Mouse (Mus musculus): Measurements from ENCODE around the gene Cd47. TPM values are rescaled to one million over a fixed set of nuclear protein-coding genes. Genes with fewer than 3 reads are reported as not detected.

The Cd47 gene
- total and polyA plus RNA-seq, 3 experiments: 102 to 277 (median 142) TPM

- in situ Hi-C loops (cut with MboI; ENCODE audit: low pct_ligation_motif_present, low pct_unique_long_range_greater_than_20kb, low sequenced_read_pairs) (no loop called here), dilution Hi-C loops (cut with MboI; ENCODE audit: extremely low pct_ligation_motif_present, extremely low pct_unique_long_range_greater_than_20kb, low sequenced_read_pairs) (no loop called here)
- Histone ChIP-seq H3K79me2 (replicated peaks; ENCODE audit: control insufficient read depth, extremely low read depth, insufficient read depth, poor library complexity, severe bottlenecking) (no peaks in the 10 kb centered on the region), H3K27me3 (replicated peaks) (no peaks in the 10 kb centered on the region), H3K27ac (ENCODE audit: insufficient read depth, low read depth) (no peak overlapping the region), H3K4me3 (replicated peaks in 1 of 3; ENCODE audit: low read depth in 2 of 3, low read length in 2 of 3, poor library complexity in 1 of 3) (no peak overlapping the region), H3K9ac (ENCODE audit: insufficient read depth, low read depth) (no peak overlapping the region), H3K36me3 (replicated peaks in 1 of 2; ENCODE audit: control insufficient read depth in 1 of 2, insufficient read depth in 1 of 2, low read length in 1 of 2) (no peaks in the 10 kb centered on the region), H3K4me1 (ENCODE audit: control insufficient read depth in 1 of 2, insufficient read depth in 2 of 2) (peaks cover 5 to 26% of the 10 kb centered on the region in 2 experiments), H3K9me3 (replicated peaks; ENCODE audit: low read length) (no peaks in the 10 kb centered on the region), H3K4me2 (ENCODE audit: insufficient read depth, low read depth, poor library complexity, severe bottlenecking) (no peak overlapping the region)
- no peak for TF ChIP-seq MXI1 (IDR thresholded peaks at IDR 0.05; ENCODE audit: low read depth, low read length)
- TF ChIP-seq IRF4 (IDR thresholded peaks at IDR 0.05; ENCODE audit: low read depth, low read length): no peak
- no peak for TF ChIP-seq ZC3H11A (IDR thresholded peaks at IDR 0.05; ENCODE audit: low read depth, low read length)
- no peak for TF ChIP-seq BHLHE40 (IDR thresholded peaks at IDR 0.05; ENCODE audit: low read depth, low read length)
- no peak for TF ChIP-seq TBP (conservative IDR thresholded peaks at IDR 0.05; ENCODE audit: low read depth, low read length)
- TF ChIP-seq SIN3A (IDR thresholded peaks at IDR 0.05; ENCODE audit: low read length): no peak
- TF ChIP-seq NELFE (IDR thresholded peaks at IDR 0.05; ENCODE audit: low read depth, low read length): no peak
- no peak for TF ChIP-seq CHD2 (IDR thresholded peaks at IDR 0.05; ENCODE audit: low read length)
- no peak for TF ChIP-seq CTCF (conservative IDR thresholded peaks at IDR 0.05 in 1 of 2, IDR thresholded peaks at IDR 0.05 in 1 of 2; ENCODE audit: low read depth in 2 of 2, low read length in 2 of 2)
- TF ChIP-seq ETS1 (conservative IDR thresholded peaks at IDR 0.05; ENCODE audit: low read depth, low read length): no peak
- TF ChIP-seq JUN (IDR thresholded peaks at IDR 0.05; ENCODE audit: insufficient read depth, low read depth, low read length): no peak
- TF ChIP-seq JUND (conservative IDR thresholded peaks at IDR 0.05; ENCODE audit: low read depth, low read length): no peak
- no peak for TF ChIP-seq RCOR1 (conservative IDR thresholded peaks at IDR 0.05; ENCODE audit: low read depth, low read length)
- no peak for TF ChIP-seq CHD1 (IDR thresholded peaks at IDR 0.05; ENCODE audit: low read depth, low read length)
- TF ChIP-seq EP300 (IDR thresholded peaks at IDR 0.05; ENCODE audit: low read length): no peak
- no peak for TF ChIP-seq POLR2AphosphoS2 (IDR thresholded peaks at IDR 0.05; ENCODE audit: low read depth, low read length)
- TF ChIP-seq TCF12 (IDR thresholded peaks at IDR 0.05; ENCODE audit: low read depth, low read length): no peak
- TF ChIP-seq ELF1 (IDR thresholded peaks at IDR 0.05; ENCODE audit: low read depth, low read length): no peak
- TF ChIP-seq GABPA (IDR thresholded peaks at IDR 0.05; ENCODE audit: insufficient replicate concordance, low read depth, low read length): no peak
- TF ChIP-seq POLR2A (IDR thresholded peaks at IDR 0.05; ENCODE audit: low read depth, low read length): no peak
- no peak for DNase-seq (ENCODE audit: extremely low read depth)
Observed at GRCm38 (mm10) chr16:49807862-49808430, 7.6 kb downstream of the Cd47 start.

- Histone ChIP-seq H3K27ac (ENCODE audit: insufficient read depth, low read depth) (no peak overlapping the region), H3K79me2 (replicated peaks; ENCODE audit: control insufficient read depth, extremely low read depth, insufficient read depth, poor library complexity, severe bottlenecking) (no peaks in the 10 kb centered on the region), H3K27me3 (replicated peaks) (no peaks in the 10 kb centered on the region), H3K4me2 (ENCODE audit: insufficient read depth, low read depth, poor library complexity, severe bottlenecking) (peak overlapping the region; percentile 27; the same call in 1 of the 2 replicates), H3K4me3 (replicated peaks in 1 of 3; ENCODE audit: low read depth in 2 of 3, low read length in 2 of 3, poor library complexity in 1 of 3) (no peak overlapping the region), H3K9me3 (replicated peaks; ENCODE audit: low read length) (peaks cover 4% of the 10 kb centered on the region), H3K9ac (ENCODE audit: insufficient read depth, low read depth) (no peak overlapping the region), H3K36me3 (replicated peaks in 1 of 2; ENCODE audit: control insufficient read depth in 1 of 2, insufficient read depth in 1 of 2, low read length in 1 of 2) (no peaks in the 10 kb centered on the region), H3K4me1 (ENCODE audit: control insufficient read depth in 1 of 2, insufficient read depth in 2 of 2) (peaks cover 5 to 28% of the 10 kb centered on the region in 2 experiments)
- TF ChIP-seq TCF12 (IDR thresholded peaks at IDR 0.05; ENCODE audit: low read depth, low read length) (0 out of 2 replicates have a peak, but pooled peaks have one; percentile 38), CTCF (conservative IDR thresholded peaks at IDR 0.05 in 1 of 2, IDR thresholded peaks at IDR 0.05 in 1 of 2; ENCODE audit: low read depth in 2 of 2, low read length in 2 of 2) (no peak), JUND (conservative IDR thresholded peaks at IDR 0.05; ENCODE audit: low read depth, low read length) (peak; percentile 22; the same call in 1 of the 2 replicates), ZKSCAN1 (IDR thresholded peaks at IDR 0.05; ENCODE audit: borderline replicate concordance, low read depth, low read length) (no peak), MAZ (IDR thresholded peaks at IDR 0.05; ENCODE audit: low read depth, low read length) (0 out of 2 replicates have a peak, but pooled peaks have one; percentile 48), MAFK (IDR thresholded peaks at IDR 0.05; ENCODE audit: insufficient replicate concordance, low read length) (0 out of 2 replicates have a peak, but pooled peaks have one; percentile 46), MXI1 (IDR thresholded peaks at IDR 0.05; ENCODE audit: low read depth, low read length) (no peak), ETS1 (conservative IDR thresholded peaks at IDR 0.05; ENCODE audit: low read depth, low read length) (peak; percentile 32; the same call in 1 of the 2 replicates), RCOR1 (conservative IDR thresholded peaks at IDR 0.05; ENCODE audit: low read depth, low read length) (no peak), NRF1 (IDR thresholded peaks at IDR 0.05; ENCODE audit: low read depth, low read length) (no peak), CHD2 (IDR thresholded peaks at IDR 0.05; ENCODE audit: low read length) (0 out of 2 replicates have a peak, but pooled peaks have one; percentile 23), EP300 (IDR thresholded peaks at IDR 0.05; ENCODE audit: low read length) (peak; percentile 89), CHD1 (IDR thresholded peaks at IDR 0.05; ENCODE audit: low read depth, low read length) (no peak), RAD21 (IDR thresholded peaks at IDR 0.05; ENCODE audit: low read depth, low read length) (no peak; the same call in 1 of the 2 replicates), IRF4 (IDR thresholded peaks at IDR 0.05; ENCODE audit: low read depth, low read length) (peak; percentile 80)
- DNase-seq (ENCODE audit: extremely low read depth): peak; percentile 49
- in situ Hi-C loops (cut with MboI; ENCODE audit: low pct_ligation_motif_present, low pct_unique_long_range_greater_than_20kb, low sequenced_read_pairs) (no loop called here), dilution Hi-C loops (cut with MboI; ENCODE audit: extremely low pct_ligation_motif_present, extremely low pct_unique_long_range_greater_than_20kb, low sequenced_read_pairs) (no loop called here)
Observed at GRCm38 (mm10) chr16:49811897-49812296, 11.6 kb downstream of the Cd47 start.
